Mouse (Mus musculus) thymus, postnatal 0 days (tissue): ENCODE measurements around the gene Dusp16. TPM values are rescaled to one million over a fixed set of nuclear protein-coding genes. Genes with fewer than 3 reads are reported as not detected.

Experiments used
- polyA plus RNA-seq: library from polyadenylated mRNA; unstranded; fragments of >200 nt; fragmentation: Nextera tagmentation; extraction: Ambion mirVana; gene quantifications from 2 replicates; pipeline ENCODE4 v1.2.1, GENCODE M21; 2015

Dusp16 gene
- polyA plus RNA-seq, 1 experiment from 2014 or later = 7.5 TPM

Other genes starting within 250 kb of the Dusp16 start
- 20.0 and 22.0 TPM in 2 replicates for gene Lrp6, start 225.7 kb downstream of the Dusp16 start, polyA plus RNA-seq
- 3.4 and 3.8 TPM in 2 replicates for gene Mansc1, start 160.1 kb downstream of the Dusp16 start, polyA plus RNA-seq
- gene Borcs5, start 153.1 kb downstream of the Dusp16 start, polyA plus RNA-seq = 27.1 and 27.6 TPM in 2 replicates
- 4.9 and 5.5 TPM in 2 replicates for gene Crebl2, start 37.5 kb upstream of the Dusp16 start, polyA plus RNA-seq
- gene Gpr19, start 106.0 kb upstream of the Dusp16 start, polyA plus RNA-seq = 11.8 and 11.9 TPM in 2 replicates
- 53.0 and 58.8 TPM in 2 replicates for gene Cdkn1b, start 127.8 kb upstream of the Dusp16 start, polyA plus RNA-seq
- gene Apold1, start 189.1 kb upstream of the Dusp16 start, polyA plus RNA-seq = 3.2 and 4.4 TPM in 2 replicates
- 117 and 122 TPM in 2 replicates for gene Ddx47, start 219.0 kb upstream of the Dusp16 start, polyA plus RNA-seq